Mouse (Mus musculus) G1E (cell line): ENCODE measurements around the gene Glce. TPM values are rescaled to one million over a fixed set of nuclear protein-coding genes. Genes with fewer than 3 reads are reported as not detected.
A peak's percentile ranks its signal among the peaks of the same experiment; 100 is the strongest.

ENCODE experiments used
- ATAC-seq: 2 replicates; pipeline ENCODE4 v1.8.0; 2016; ENCODE audit warnings: mild to moderate bottlenecking; ENCODE audit not compliant: insufficient number of reproducible peaks, poor library complexity, low FRiP score, severe bottlenecking; ENCODE audit errors: extremely low read depth
- DNase-seq: peaks from one replicate; pipeline ENCODE4 v3.0.0; 2012; ENCODE audit warnings: low spot score
- H3K27me3 ChIP-seq: 2 replicates; pipeline ENCODE4 v1.6.1; 2012; ENCODE audit warnings: mild to moderate bottlenecking, low read length, inconsistent platforms; ENCODE audit not compliant: insufficient read depth
- H3K36me3 ChIP-seq: replicated peaks from 2 replicates; pipeline ENCODE3; 2012; ENCODE audit warnings: mild to moderate bottlenecking, inconsistent platforms
- H3K4me1 ChIP-seq: 2 replicates; pipeline ENCODE4 v1.6.1; 2012; ENCODE audit warnings: low read depth, low read length, inconsistent platforms, mixed read lengths; ENCODE audit not compliant: insufficient read depth
- H3K4me3 ChIP-seq: 2 replicates; pipeline ENCODE4 v1.5.1; 2012; ENCODE audit warnings: low read depth, mild to moderate bottlenecking, inconsistent platforms, low read length, moderate library complexity, mixed read lengths
- H3K9me3 ChIP-seq: replicated peaks from 2 replicates; pipeline ENCODE4 v1.6.1; 2012; ENCODE audit warnings: inconsistent platforms
- CTCF ChIP-seq: IDR thresholded peaks from 2 replicates; pipeline ENCODE4 v1.5.1; 2012; ENCODE audit warnings: low read depth, low read length, inconsistent platforms, mixed read lengths
- GATA1 ChIP-seq: IDR thresholded peaks from 2 replicates; pipeline ENCODE4 v1.6.1; 2012; ENCODE audit warnings: borderline replicate concordance, low read length, inconsistent platforms, mixed read lengths
- GATA2 ChIP-seq: IDR thresholded peaks from 2 replicates; pipeline ENCODE4 v1.6.1; 2012; ENCODE audit warnings: low read depth, low read length, inconsistent platforms, borderline replicate concordance
- POLR2AphosphoS5 ChIP-seq: IDR thresholded peaks from 2 replicates; pipeline ENCODE4 v1.6.1; 2012; ENCODE audit warnings: low read depth, low read length, inconsistent platforms; ENCODE audit not compliant: insufficient replicate concordance
- TAL1 ChIP-seq: conservative IDR thresholded peaks from 2 replicates; pipeline ENCODE4 v1.6.1; 2012; ENCODE audit warnings: low read depth, low read length, inconsistent platforms, mixed read lengths
- polyA plus RNA-seq: library from polyadenylated mRNA; stranded (reverse); fragments of >175 nt; gene quantifications from 2 replicates; pipeline ENCODE4 v1.2.3, GENCODE M21; 2012
- total RNA-seq, 2 experiments: library from RNA; stranded (forward) in 1 of 2; stranded (reverse) in 1 of 2; fragments of 200-1000 nt in 1 of 2; fragments of >200 nt in 1 of 2; fragmentation: Nextera tagmentation in 1 of 2; gene quantifications; 2 replicates each; pipeline ENCODE4 v1.2.3; 2014 to 2017

Glce gene
- total and polyA plus RNA-seq, 3 experiments = 2.9 to 20.5 (median 18.5) TPM

DNA sequence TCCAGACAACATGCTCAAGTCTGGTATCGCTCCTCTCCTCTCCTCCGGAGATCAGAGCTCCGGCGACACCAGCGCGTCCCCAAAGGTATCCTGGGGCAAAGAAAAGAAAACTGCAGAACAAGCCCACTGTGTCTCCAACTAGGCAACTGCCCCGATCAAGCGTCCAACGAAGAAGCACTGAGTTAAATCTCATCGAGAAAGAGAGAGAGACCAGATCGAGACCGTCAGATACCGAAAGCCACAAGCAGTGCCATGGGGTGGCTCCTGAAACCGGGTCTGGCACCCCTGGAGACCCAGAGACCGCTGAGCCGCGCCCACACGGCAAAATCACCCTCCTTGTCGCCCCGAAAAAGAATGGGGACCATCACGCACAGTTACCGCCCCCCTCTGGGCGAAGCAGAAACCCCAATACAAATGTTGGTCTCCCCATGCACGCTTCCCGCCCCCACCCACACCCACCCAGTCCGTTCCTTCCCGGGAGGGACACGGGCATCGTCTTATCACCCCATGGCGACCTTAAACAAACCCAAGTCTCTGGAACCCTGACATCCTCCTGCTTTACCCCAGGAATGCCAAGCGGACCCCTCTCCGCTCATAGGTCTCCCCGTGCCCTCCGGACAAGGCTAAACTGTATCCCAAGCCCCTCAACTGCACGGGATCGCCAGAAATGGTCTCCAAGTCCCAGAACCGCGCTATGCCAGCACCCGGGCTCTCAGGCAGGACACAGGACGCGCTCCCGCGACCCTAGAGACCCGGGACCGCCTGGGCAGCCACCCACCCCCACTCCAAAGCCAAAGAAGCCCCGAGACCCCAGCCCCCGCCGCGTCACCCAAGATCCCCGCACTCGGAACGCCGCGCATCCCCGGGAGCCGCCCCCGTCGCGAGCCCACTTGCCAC, 656 bp downstream of the Glce start:
- DNase-seq = peak; percentile 53
- no peak for ATAC-seq

DNA sequence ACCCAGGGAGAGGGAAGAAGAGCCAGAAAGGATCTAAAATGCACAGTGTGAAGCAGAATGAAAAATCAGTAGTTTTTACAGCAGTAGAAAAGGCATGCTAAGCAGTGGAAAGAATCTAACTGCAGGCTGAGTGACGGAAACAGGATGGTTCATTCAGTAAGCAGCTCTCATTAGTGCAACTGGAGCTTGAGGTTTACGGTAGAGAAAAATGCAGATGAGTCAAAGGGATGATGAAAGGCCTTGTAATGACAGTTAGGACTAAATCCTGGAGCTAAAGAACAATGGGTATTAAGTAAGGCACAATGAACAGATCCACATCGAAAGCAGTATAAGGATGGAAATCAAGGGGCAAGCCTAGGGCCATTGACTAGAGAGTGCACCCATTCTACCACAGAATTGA, 3.7 kb downstream of the Glce start:
- DNase-seq (no peak), ATAC-seq (no peak)
- Histone ChIP-seq H3K4me1 (peaks cover 21% of the 10 kb centered on the region), H3K9me3 (no peaks in the 10 kb centered on the region), H3K36me3 (no peaks in the 10 kb centered on the region), H3K27me3 (no peaks in the 10 kb centered on the region), H3K4me3 (no peak overlapping the region)
- TF ChIP-seq CTCF (no peak), POLR2AphosphoS5 (no peak), GATA1 (no peak), TAL1 (no peak), GATA2 (no peak)

More for the DNA sequence above, 656 bp downstream of the Glce start:
- TF ChIP-seq TAL1 (no peak), POLR2AphosphoS5 (no peak)
- Histone ChIP-seq H3K36me3 (no peaks in the 10 kb centered on the region), H3K4me1 (peaks cover 30% of the 10 kb centered on the region), H3K27me3 (peaks cover 8% of the 10 kb centered on the region), H3K9me3 (no peaks in the 10 kb centered on the region), H3K4me3 (peak overlapping the region; percentile 85)

DNA sequence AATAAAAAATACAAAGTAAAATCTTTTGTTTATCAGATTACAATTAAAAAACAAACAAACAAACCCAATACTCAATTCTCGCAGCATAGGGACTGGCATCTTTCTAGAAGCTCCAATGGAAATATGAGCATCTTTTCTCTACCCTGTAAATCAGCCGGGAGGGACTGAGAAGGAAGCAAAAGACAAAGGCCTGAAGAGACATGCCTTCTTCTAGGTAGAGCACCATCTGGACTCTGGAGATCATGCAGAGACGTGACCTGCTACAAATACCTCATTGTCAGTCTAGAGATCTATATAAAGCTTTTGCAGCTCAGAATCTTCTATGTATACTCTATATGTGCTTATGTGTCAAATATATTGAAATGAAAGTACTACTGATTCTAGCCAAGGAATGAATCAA, 6.6 kb downstream of the Glce start:
- no peak for DNase-seq
- TF ChIP-seq CTCF = no peak
- no peak for TF ChIP-seq GATA1
- no peak for TF ChIP-seq POLR2AphosphoS5
- no peak for TF ChIP-seq TAL1
- TF ChIP-seq GATA2 = no peak
- no peak overlapping the region for H3K4me3 ChIP-seq
- H3K36me3 ChIP-seq = peaks cover 3% of the 10 kb centered on the region
- H3K4me1 ChIP-seq = peaks cover 3% of the 10 kb centered on the region; the same call in 1 of the 2 replicates
- H3K27me3 ChIP-seq = no peaks in the 10 kb centered on the region
- H3K9me3 ChIP-seq = no peaks in the 10 kb centered on the region
- no peak for ATAC-seq

DNA sequence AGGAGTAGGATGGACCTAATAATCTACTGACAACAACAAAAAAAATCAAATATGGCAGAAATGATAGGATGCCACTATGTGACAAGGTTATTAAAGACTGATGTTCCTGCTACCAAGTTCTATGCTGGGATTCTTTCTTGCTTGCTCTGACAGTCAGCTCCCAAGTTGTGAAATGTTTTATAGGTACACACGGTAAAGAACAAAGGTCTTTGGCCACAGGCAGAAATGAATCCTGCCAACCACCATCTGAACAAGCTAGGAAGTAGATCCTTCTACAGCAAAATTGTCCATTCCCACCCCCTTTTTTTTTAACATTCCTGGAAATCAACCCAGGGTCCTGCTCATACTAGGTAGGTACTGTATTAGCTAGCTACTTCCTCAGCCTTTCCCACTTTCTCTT, 25.9 kb downstream of the Glce start:
- H3K36me3 ChIP-seq = no peaks in the 10 kb centered on the region
- DNase-seq (no peak), ATAC-seq (no peak)
- no peak overlapping the region for H3K4me3 ChIP-seq
- H3K27me3 ChIP-seq = no peaks in the 10 kb centered on the region
- no peaks in the 10 kb centered on the region for H3K9me3 ChIP-seq
- peaks cover 5% of the 10 kb centered on the region; the same call in 1 of the 2 replicates for H3K4me1 ChIP-seq
- TF ChIP-seq GATA1 = no peak
- TF ChIP-seq CTCF = no peak
- TF ChIP-seq TAL1 = no peak
- no peak for TF ChIP-seq POLR2AphosphoS5
- TF ChIP-seq GATA2 = no peak

DNA sequence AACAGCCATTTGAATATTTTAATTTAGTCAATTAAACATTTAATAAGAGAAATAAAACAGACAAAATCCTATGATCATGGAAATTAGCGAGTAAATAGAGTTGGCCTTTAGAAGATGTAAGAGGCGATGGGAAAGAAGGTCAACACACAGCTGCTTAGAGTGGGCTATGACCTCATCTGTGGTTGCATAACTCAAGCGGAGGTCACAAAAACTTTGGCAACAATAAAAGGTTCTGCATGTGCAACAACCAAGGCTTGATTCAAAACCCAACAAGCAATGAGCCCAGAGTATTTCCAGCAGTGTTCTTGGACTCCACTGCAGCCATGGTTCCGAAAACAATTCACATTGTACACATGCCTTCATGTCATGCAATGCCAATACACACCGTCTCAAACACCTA, 30.9 kb downstream of the Glce start:
- TF ChIP-seq CTCF = no peak
- no peak for TF ChIP-seq GATA2
- no peak for TF ChIP-seq TAL1
- no peak for TF ChIP-seq GATA1
- no peak for TF ChIP-seq POLR2AphosphoS5
- H3K27me3 ChIP-seq = no peaks in the 10 kb centered on the region
- no peak for ATAC-seq

DNA sequence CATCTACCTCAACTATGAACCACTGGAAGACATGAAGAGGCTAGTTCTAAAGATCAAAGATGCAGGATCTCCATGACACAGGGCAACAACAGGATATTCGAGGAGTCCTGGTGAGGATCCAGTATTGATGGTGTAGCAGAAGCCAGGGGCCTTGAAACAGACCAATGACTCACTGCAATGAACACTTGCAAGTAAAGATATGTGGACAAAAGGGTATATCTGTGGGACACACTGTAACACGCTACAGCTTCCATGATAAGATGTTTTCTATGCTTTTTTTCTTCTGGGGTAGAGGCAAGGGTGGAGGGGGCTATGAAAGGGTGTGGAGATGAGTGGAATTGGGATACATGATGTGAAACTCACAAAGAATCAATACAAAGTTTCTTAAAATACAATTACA, 36.9 kb downstream of the Glce start:
- DNase-seq = no peak
- no peak for ATAC-seq
- peaks cover 19% of the 10 kb centered on the region for H3K36me3 ChIP-seq
- no peak for TF ChIP-seq GATA1
- TF ChIP-seq TAL1 = no peak
- no peak for TF ChIP-seq GATA2
- no peak for TF ChIP-seq CTCF
- no peak for TF ChIP-seq POLR2AphosphoS5
- no peaks in the 10 kb centered on the region; the same call in 1 of the 2 replicates for H3K9me3 ChIP-seq
- H3K4me1 ChIP-seq = peaks cover 33% of the 10 kb centered on the region
- no peaks in the 10 kb centered on the region for H3K27me3 ChIP-seq
- no peak overlapping the region for H3K4me3 ChIP-seq

More for the DNA sequence above, 30.9 kb downstream of the Glce start:
- DNase-seq = no peak
- no peaks in the 10 kb centered on the region for H3K9me3 ChIP-seq
- no peaks in the 10 kb centered on the region for H3K36me3 ChIP-seq
- H3K4me1 ChIP-seq = peaks cover 5% of the 10 kb centered on the region; the same call in 1 of the 2 replicates
- no peak overlapping the region for H3K4me3 ChIP-seq
